Mouse (Mus musculus): ENCODE measurements around the gene Macrod2. TPM values are rescaled to one million over a fixed set of nuclear protein-coding genes. Genes with fewer than 3 reads are reported as not detected.

The Macrod2 gene
- polyA plus RNA-seq, 1 experiment from 2014 or later, result 31.0 TPM

DNA sequence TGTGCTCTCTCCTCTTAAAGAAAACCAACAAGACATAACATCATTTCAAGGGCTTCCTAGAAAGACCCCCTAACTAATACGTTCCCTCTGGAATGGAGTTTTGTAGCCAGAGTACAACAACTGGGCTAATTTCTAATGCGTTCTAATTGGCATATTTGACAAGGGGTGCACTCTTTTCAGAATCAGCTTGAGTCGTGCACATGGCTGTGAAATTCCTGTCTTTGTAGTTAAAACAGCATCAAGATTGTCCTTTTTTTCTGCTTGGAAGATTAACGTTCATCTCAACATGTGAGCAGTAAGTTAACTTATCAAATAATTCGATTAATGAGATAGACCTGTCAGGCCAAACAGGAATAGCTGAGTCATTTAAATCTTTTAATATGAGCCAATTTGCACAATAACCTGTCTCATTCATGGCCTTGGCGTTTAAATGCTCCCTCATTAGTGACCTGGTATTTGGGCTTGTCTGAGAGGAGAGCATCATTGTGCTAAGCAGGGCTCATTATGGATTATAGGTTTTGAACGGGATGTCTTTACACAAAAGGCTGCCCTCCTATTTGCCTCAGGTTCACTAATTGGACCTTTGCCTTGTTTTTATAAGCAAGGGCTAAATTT, 762.0 kb downstream of the Macrod2 start:
- WGBS, result 55% methylated on average over 7 of the region's 7 CpGs
- H3K4me2 ChIP-seq, result no peak overlapping the region

DNA sequence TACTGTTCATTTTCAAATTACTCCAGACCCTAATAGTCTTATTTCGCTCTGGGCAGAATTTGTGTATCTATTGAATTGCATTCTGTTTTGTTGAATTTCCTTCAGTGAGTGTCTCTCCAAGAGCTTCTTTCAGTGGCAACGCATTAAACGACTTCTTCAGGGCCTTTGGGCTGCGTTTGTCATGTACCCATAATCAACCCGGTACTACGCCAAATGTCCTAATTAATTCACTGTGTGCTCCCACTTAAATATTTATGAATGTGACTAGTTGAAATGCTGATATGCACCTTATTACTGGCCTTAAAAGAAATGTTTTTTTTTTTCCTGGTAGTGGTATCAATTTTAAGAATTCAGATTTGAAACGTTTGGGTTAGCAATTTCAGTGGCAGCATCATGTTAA, 763.1 kb downstream of the Macrod2 start:
- H3K27me3 ChIP-seq, result no peaks in the 10 kb centered on the region
- ATAC-seq (ENCODE audit: insufficient number of reproducible peaks, low FRiP score, low TSS enrichment, low read depth), result no peak
- H3K9ac ChIP-seq, result no peak overlapping the region
- H3K4me3 ChIP-seq, result no peak overlapping the region
- H3K4me2 ChIP-seq, result no peak overlapping the region
- H3K4me1 ChIP-seq, result no peaks in the 10 kb centered on the region
- no peaks in the 10 kb centered on the region for H3K9me3 ChIP-seq
- H3K36me3 ChIP-seq, result no peaks in the 10 kb centered on the region
- no peak overlapping the region for H3K27ac ChIP-seq
- 49% methylated on average over 7 of the region's 7 CpGs for WGBS

More for the DNA sequence above, 762.0 kb downstream of the Macrod2 start:
- Histone ChIP-seq H3K4me1 (0 out of 2 replicates have a peak, but pooled peaks cover 1% of the 10 kb centered on the region), H3K27ac (no peak overlapping the region), H3K9ac (no peak overlapping the region), H3K4me3 (no peak overlapping the region), H3K36me3 (no peaks in the 10 kb centered on the region), H3K27me3 (no peaks in the 10 kb centered on the region), H3K9me3 (no peaks in the 10 kb centered on the region)
- no peak for ATAC-seq (ENCODE audit: insufficient number of reproducible peaks, low FRiP score, low TSS enrichment, low read depth)

DNA sequence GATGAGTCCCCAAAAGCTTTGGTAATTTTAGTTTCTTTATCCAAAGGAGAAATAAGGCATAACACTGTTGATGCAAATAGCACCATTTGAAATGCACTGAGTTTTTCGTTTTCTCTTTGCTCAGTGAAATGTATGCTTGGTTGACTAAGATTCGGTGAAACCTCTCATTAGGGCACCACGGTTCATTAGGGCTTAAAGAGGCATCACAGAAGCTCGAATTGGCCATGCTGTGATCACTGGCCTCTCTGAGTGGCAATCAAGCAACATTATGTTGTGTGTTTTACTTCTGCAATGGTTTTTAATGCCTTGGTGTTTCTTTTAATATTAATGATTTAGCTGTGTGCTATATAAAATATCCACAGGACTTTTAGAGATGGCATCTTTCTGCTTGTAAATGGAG, 768.8 kb downstream of the Macrod2 start:
- no peak overlapping the region for H3K27ac ChIP-seq
- H3K9me3 ChIP-seq, result no peaks in the 10 kb centered on the region
- H3K9ac ChIP-seq, result no peak overlapping the region
- H3K4me1 ChIP-seq, result no peaks in the 10 kb centered on the region
- H3K4me3 ChIP-seq, result no peak overlapping the region
- no peaks in the 10 kb centered on the region for H3K36me3 ChIP-seq
- H3K27me3 ChIP-seq, result no peaks in the 10 kb centered on the region
- 73% methylated on average over 4 of the region's 4 CpGs for WGBS
- H3K4me2 ChIP-seq, result no peak overlapping the region
- ATAC-seq (ENCODE audit: insufficient number of reproducible peaks, low FRiP score, low TSS enrichment, low read depth), result no peak

DNA sequence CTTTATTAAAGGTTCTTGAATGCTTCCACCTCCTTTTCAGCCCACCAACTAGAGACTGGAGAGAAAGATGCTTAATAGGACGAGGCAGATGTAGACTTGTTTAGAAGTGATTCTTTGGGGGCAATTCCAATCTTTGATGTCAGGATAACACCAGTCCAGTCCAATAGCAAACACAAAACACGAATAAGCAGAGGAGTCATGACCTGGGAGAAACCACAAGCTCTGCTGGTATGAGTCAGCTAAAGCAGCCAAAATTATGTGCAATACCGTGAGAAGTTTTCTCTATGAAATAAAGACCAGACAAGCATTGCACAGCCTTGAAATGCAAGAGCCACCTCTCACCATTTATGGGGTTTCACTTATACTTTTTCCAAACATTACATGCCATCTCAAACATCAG, 774.5 kb downstream of the Macrod2 start:
- Histone ChIP-seq H3K27ac (no peak overlapping the region), H3K4me2 (no peak overlapping the region), H3K27me3 (no peaks in the 10 kb centered on the region), H3K9ac (no peak overlapping the region), H3K9me3 (no peaks in the 10 kb centered on the region), H3K36me3 (no peaks in the 10 kb centered on the region), H3K4me3 (no peak overlapping the region), H3K4me1 (no peaks in the 10 kb centered on the region)
- WGBS, result 70% methylated on average over 3 of the region's 3 CpGs
- ATAC-seq (ENCODE audit: insufficient number of reproducible peaks, low FRiP score, low TSS enrichment, low read depth), result no peak

DNA sequence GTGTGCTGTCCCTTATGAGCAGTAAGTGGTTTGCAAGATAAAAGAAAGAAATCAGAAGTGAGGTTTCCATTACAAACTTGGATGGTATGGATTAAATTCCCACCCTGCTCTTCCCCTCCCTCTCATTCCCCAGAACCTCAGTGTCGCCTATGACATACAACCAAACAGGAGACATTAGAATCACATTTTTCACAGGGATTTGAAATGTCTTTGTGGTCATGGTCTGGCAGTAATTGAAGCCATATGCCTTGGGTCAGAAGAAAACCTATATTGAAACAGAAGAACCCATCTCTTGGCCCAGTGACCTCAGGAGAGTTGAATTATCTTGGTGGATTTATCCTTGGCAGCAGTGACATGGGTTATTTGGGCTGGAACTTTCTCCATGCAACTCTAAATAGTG, 778.1 kb downstream of the Macrod2 start:
- H3K27ac ChIP-seq, result no peak overlapping the region
- no peak overlapping the region for H3K9ac ChIP-seq
- no peaks in the 10 kb centered on the region for H3K9me3 ChIP-seq
- H3K4me2 ChIP-seq, result no peak overlapping the region
- no peaks in the 10 kb centered on the region for H3K27me3 ChIP-seq
- no peak overlapping the region for H3K4me3 ChIP-seq
- 53% methylated on average over 1 of the region's 1 CpGs for WGBS
- no peaks in the 10 kb centered on the region for H3K4me1 ChIP-seq
- no peaks in the 10 kb centered on the region for H3K36me3 ChIP-seq
- no peak for ATAC-seq (ENCODE audit: insufficient number of reproducible peaks, low FRiP score, low TSS enrichment, low read depth)

DNA sequence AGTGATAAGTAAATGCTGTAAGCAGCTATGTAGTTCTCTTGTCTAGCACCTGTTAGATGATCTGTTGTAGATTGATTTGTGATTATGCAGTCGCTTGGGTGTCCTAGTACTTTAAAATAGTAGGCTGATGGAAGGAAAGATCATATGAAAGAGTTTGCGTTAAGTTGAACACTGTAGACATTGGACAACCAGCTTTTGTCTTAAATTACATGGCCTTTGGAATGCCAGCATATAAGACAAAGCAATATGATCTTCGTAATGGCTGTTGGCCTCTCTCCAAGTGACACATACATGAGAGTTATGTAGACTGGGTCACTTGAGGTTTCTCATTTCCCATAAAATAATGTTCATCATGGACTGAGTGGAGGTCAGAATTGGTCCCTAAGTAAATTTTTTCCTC, 778.5 kb downstream of the Macrod2 start:
- Histone ChIP-seq H3K9ac (no peak overlapping the region), H3K4me1 (no peaks in the 10 kb centered on the region), H3K9me3 (no peaks in the 10 kb centered on the region), H3K4me3 (no peak overlapping the region), H3K36me3 (no peaks in the 10 kb centered on the region), H3K4me2 (no peak overlapping the region), H3K27me3 (no peaks in the 10 kb centered on the region), H3K27ac (no peak overlapping the region)
- ATAC-seq (ENCODE audit: insufficient number of reproducible peaks, low FRiP score, low TSS enrichment, low read depth), result no peak
- 71% methylated on average over 3 of the region's 3 CpGs for WGBS

DNA sequence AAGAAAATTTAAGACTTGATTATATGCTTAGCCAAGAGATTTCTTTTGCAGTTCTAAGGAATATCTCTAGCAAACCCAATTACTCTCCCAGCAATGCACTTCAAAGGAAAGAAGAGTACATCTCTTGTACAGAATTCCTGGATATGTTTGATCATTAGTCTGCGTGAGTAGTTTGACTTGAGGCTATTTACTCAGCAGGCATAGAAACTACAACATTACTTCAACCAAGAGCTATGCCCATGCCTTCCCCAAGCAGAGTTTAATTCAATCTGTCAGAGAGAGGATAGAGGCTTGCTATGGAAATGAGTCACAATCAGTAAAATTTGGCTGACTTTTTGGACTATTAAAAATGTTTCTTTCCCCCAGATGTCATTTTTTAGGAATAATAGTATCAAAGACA, 785.5 kb downstream of the Macrod2 start:
- H3K4me1 ChIP-seq, result no peaks in the 10 kb centered on the region
- no peak overlapping the region for H3K4me3 ChIP-seq
- H3K4me2 ChIP-seq, result no peak overlapping the region
- no peak overlapping the region for H3K9ac ChIP-seq
- no peaks in the 10 kb centered on the region for H3K27me3 ChIP-seq
- no peaks in the 10 kb centered on the region for H3K9me3 ChIP-seq
- ATAC-seq (ENCODE audit: insufficient number of reproducible peaks, low FRiP score, low TSS enrichment, low read depth), result no peak
- H3K36me3 ChIP-seq, result no peaks in the 10 kb centered on the region
- no peak overlapping the region for H3K27ac ChIP-seq
- 24% methylated on average over 1 of the region's 1 CpGs for WGBS

DNA sequence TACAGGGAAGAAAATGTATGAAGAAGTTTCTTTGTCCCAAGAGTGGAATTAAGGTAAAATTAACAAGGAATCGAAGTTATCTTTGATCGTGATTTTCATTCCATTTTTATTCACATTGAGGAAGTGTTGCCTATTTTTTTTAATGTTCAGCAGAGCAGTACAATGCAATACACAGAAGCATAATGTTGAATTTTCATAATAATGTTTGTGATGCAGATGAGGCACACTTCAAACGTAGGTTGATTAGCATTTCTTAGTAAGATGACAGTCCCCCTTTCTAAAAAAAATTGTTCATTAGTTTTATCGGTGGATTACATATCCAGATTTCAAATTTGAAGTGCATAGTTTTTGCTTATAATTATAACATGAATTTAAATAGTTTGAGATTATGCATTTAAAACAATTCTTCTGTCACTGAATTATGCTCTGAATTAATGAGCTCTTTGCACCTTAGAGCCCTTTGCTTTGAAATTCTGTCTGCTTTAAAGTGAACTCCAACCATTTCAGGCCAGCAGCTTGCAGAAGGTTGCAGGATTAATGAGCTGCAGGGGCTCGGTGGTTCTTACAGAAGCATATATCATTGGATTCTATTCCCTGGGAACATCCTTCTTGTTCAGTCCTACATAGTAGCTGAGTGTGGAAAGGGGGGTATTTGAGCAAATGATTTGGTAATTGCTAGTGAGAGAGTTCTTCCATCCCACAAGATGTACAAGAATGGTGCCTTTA, 787.1 kb downstream of the Macrod2 start:
- Histone ChIP-seq H3K4me2 (no peak overlapping the region), H3K9me3 (no peaks in the 10 kb centered on the region), H3K4me1 (no peaks in the 10 kb centered on the region), H3K36me3 (no peaks in the 10 kb centered on the region), H3K4me3 (no peak overlapping the region), H3K9ac (no peak overlapping the region), H3K27me3 (no peaks in the 10 kb centered on the region), H3K27ac (no peak overlapping the region)
- no peak for ATAC-seq (ENCODE audit: insufficient number of reproducible peaks, low FRiP score, low TSS enrichment, low read depth)
- WGBS, result 70% methylated on average over 5 of the region's 5 CpGs

DNA sequence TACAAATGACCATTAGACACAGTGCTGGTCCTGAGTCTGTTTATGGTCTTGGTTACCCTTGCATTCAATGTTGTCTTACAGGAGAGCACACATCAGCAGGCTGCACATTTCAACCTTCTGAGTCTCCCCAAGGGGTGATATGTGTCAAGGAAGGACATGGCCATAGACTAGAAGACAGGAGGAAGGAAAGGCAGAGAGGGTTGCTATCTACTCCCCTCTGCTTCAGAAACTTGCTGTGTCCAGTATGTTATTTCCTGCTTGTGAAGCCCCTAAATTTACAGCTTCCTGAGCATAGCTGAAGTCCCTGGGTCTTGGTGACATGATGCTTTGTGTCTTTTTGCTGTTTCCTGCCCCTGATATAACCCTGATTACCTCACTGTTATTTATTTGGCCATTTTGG, 799.4 kb downstream of the Macrod2 start:
- no peak overlapping the region for H3K4me3 ChIP-seq
- no peak overlapping the region for H3K9ac ChIP-seq
- H3K4me1 ChIP-seq, result no peaks in the 10 kb centered on the region
- no peak for ATAC-seq (ENCODE audit: insufficient number of reproducible peaks, low FRiP score, low TSS enrichment, low read depth)
- H3K27me3 ChIP-seq, result no peaks in the 10 kb centered on the region
- no peaks in the 10 kb centered on the region for H3K9me3 ChIP-seq
- no peak overlapping the region for H3K27ac ChIP-seq
- H3K4me2 ChIP-seq, result no peak overlapping the region
- H3K36me3 ChIP-seq, result no peaks in the 10 kb centered on the region

DNA sequence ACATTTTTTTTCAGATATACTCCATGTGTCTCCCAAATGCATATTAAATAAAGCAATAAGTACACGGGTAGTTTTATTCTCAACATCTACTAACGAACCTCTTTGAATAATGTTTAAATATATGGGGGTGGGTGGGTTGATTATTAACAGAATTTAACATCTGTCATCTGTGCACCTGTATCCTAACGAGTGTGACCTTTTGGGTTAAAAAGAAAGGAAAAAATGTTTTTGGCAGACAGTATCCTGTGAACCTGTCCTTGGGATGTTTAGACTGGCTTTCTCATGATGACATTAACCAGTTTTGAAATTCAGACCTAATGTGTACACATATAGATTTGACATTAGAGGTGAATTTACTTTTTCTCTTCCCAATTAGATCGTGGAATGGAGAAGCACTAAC, 805.4 kb downstream of the Macrod2 start:
- Histone ChIP-seq H3K9ac (no peak overlapping the region), H3K27ac (no peak overlapping the region), H3K4me2 (no peak overlapping the region), H3K4me1 (no peaks in the 10 kb centered on the region), H3K4me3 (no peak overlapping the region), H3K9me3 (no peaks in the 10 kb centered on the region), H3K27me3 (no peaks in the 10 kb centered on the region), H3K36me3 (no peaks in the 10 kb centered on the region)
- no peak for ATAC-seq (ENCODE audit: insufficient number of reproducible peaks, low FRiP score, low TSS enrichment, low read depth)
- 60% methylated on average over 4 of the region's 4 CpGs for WGBS

DNA sequence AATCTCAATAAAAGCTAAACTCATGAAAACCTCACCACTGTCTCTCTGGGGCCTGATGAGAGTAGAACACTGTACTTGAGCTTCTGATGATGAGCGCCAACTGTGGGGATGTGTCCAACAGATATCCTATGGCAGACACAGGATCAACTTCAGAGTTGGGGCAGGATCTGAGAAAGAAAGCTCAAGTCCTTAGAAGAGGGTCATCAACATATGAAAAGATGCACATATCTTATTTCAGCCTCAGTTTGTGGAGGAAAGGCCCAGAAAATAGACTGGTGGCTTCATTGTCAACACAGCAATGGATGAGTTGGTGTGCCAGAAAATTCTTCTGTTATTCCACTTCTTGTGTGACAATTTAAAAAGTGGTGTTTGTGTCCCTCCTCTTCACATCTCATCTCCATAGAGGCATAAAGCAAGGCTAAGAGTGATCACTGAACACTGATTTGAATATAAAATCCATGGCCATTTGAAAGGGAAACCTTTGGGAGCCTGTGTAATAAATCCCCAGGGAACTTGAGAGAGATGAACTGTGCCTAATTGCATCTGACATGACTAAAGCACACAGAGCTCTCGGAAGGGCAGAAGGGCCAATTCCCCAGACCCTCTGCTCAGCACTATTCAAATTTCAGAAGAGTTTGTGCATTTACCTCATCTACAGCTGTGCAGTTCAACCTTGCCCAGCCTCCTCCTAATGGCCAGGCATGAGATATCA, 806.4 kb downstream of the Macrod2 start:
- Histone ChIP-seq H3K9me3 (no peaks in the 10 kb centered on the region), H3K4me2 (no peak overlapping the region), H3K27ac (no peak overlapping the region), H3K36me3 (no peaks in the 10 kb centered on the region), H3K4me1 (no peaks in the 10 kb centered on the region), H3K27me3 (no peaks in the 10 kb centered on the region), H3K9ac (no peak overlapping the region), H3K4me3 (no peak overlapping the region)
- 79% methylated on average over 2 of the region's 2 CpGs for whole genome bisulfite sequencing
- ATAC-seq (ENCODE audit: insufficient number of reproducible peaks, low FRiP score, low TSS enrichment, low read depth), result no peak

DNA sequence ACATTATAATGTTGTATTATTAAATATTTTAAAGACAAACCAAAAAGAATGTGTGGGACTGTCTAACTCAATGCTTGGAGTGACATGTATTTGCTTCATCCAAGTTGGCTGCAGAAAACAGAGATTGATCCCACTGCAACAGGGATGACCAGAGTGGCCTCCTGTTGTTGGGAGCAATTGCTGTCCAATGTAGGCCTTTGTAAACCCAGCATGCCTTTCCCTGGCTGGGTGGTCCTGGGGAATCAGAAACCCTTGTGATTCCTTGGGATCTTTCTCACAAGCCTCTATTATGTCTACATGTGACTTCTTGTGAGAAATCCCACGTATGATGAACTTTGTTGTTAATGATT, 806.9 kb downstream of the Macrod2 start:
- Histone ChIP-seq H3K4me1 (no peaks in the 10 kb centered on the region), H3K4me2 (no peak overlapping the region), H3K9me3 (no peaks in the 10 kb centered on the region), H3K36me3 (no peaks in the 10 kb centered on the region), H3K27ac (no peak overlapping the region), H3K4me3 (no peak overlapping the region), H3K9ac (no peak overlapping the region), H3K27me3 (no peaks in the 10 kb centered on the region)
- ATAC-seq (ENCODE audit: insufficient number of reproducible peaks, low FRiP score, low TSS enrichment, low read depth), result no peak
- WGBS, result 81% methylated on average over 1 of the region's 1 CpGs
